Mouse (Mus musculus) heart, adult 2 months (tissue): ENCODE measurements around the gene Dph5. TPM values are rescaled to one million over a fixed set of nuclear protein-coding genes. Genes with fewer than 3 reads are reported as not detected.

ENCODE experiments used
- DNase-seq, 2 experiments: peaks; one replicate each; pipeline ENCODE4 v3.0.0; 2021
- H3K27ac ChIP-seq: fragments of 200-600 bp; 2 replicates; pipeline ENCODE4 v1.8.1; 2022
- H3K27me3 ChIP-seq: fragments of 200-500 bp; 2 replicates; pipeline ENCODE4 v1.6.1; 2012; ENCODE audit warnings: mild to moderate bottlenecking, low read length, inconsistent platforms, mixed read lengths; ENCODE audit not compliant: control insufficient read depth, insufficient read depth
- H3K36me3 ChIP-seq: fragments of 200-500 bp; 2 replicates; pipeline ENCODE4 v1.6.1; 2012; ENCODE audit warnings: low read length, inconsistent platforms; ENCODE audit not compliant: control insufficient read depth, insufficient read depth
- H3K4me1 ChIP-seq: fragments of 200-500 bp; 2 replicates; pipeline ENCODE4 v1.6.1; 2011; ENCODE audit warnings: low read length; ENCODE audit not compliant: control insufficient read depth, insufficient read depth
- H3K4me3 ChIP-seq: fragments of 200-600 bp; 2 replicates; pipeline ENCODE4 v1.8.1; 2022
- H3K79me2 ChIP-seq: fragments of 200-500 bp; replicated peaks from 2 replicates; pipeline ENCODE4 v1.6.1; 2012; ENCODE audit warnings: mild to moderate bottlenecking, inconsistent platforms, low read length, moderate library complexity, mixed read lengths; ENCODE audit not compliant: control insufficient read depth, insufficient read depth
- H3K9ac ChIP-seq: fragments of 200-500 bp; 2 replicates; pipeline ENCODE4 v1.6.1; 2012; ENCODE audit warnings: low read depth, mild to moderate bottlenecking, control low read depth, inconsistent platforms, low read length, mixed read lengths
- CTCF ChIP-seq: fragments of 200-600 bp; IDR thresholded peaks from 2 replicates; pipeline ENCODE4 v1.8.1; 2022; ENCODE audit warnings: antibody characterized with exemption, mild to moderate bottlenecking, moderate library complexity
- EP300 ChIP-seq: fragments of 200-500 bp; IDR thresholded peaks from 2 replicates; pipeline ENCODE4 v1.6.1; 2011; ENCODE audit warnings: low read depth, low read length, control low read depth; ENCODE audit not compliant: insufficient read depth
- POLR2A ChIP-seq: fragments of 200-500 bp; IDR thresholded peaks from 2 replicates; pipeline ENCODE4 v1.6.1; 2011; ENCODE audit warnings: mild to moderate bottlenecking, low read depth, low read length, control low read depth; ENCODE audit not compliant: insufficient read depth
- WGBS: fragments of 180-500 bp; shearing (Covaris S2); methylation state at CpG from one replicate; pipeline ENCODE4 v1.1.7; 2018; 5-methylcytosine and 5-hydroxymethylcytosine counted together
- intact Hi-C: fragments of 180-260 bp; cut with DNase I; formaldehyde crosslinking; loops from one replicate; pipeline ENCODE4 v1.15.1; 2025
- polyA plus RNA-seq: library from polyadenylated mRNA; depleted of rRNA; stranded (reverse); fragments of >200 nt; gene quantifications from 2 replicates; pipeline ENCODE4 v1.2.3, GENCODE M21; 2012
- total RNA-seq, 2 experiments: library from RNA; stranded (reverse); gene quantifications; 2 replicates each; pipeline ENCODE4 v1.2.3; 2021

The Dph5 gene
- total and polyA plus RNA-seq, 3 experiments = 3.3 to 8.4 (median 5.8) TPM

- no peak for DNase-seq
- peaks cover 4% of the 10 kb centered on the region for H3K4me1 ChIP-seq
- no peaks in the 10 kb centered on the region for H3K79me2 ChIP-seq
- no peaks in the 10 kb centered on the region for H3K27me3 ChIP-seq
- H3K9ac ChIP-seq = no peak overlapping the region
- no peak for TF ChIP-seq POLR2A
- no peak for TF ChIP-seq EP300
- TF ChIP-seq CTCF = no peak
- 90% methylated on average over 8 of the region's 8 CpGs for WGBS
- no peak overlapping the region for H3K27ac ChIP-seq
- H3K36me3 ChIP-seq = peaks cover 5% of the 10 kb centered on the region; the same call in 1 of the 2 replicates
- no peak overlapping the region for H3K4me3 ChIP-seq
- intact Hi-C loops = no loop called here
Measured at GRCm38 (mm10) chr3:115926531-115926930, 38.9 kb downstream of the Dph5 start.

- no peak overlapping the region for H3K4me3 ChIP-seq
- H3K36me3 ChIP-seq = no peaks in the 10 kb centered on the region
- H3K27ac ChIP-seq = no peak overlapping the region
- H3K27me3 ChIP-seq = no peaks in the 10 kb centered on the region
- DNase-seq = no peak
- H3K9ac ChIP-seq = no peak overlapping the region
- intact Hi-C loops = no loop called here
- no peaks in the 10 kb centered on the region for H3K4me1 ChIP-seq
- 83% methylated on average over 6 of the region's 6 CpGs for WGBS
- TF ChIP-seq CTCF (no peak), EP300 (no peak), POLR2A (no peak)
- H3K79me2 ChIP-seq = no peaks in the 10 kb centered on the region
Measured at GRCm38 (mm10) chr3:115931701-115932100, 44.1 kb downstream of the Dph5 start.

- no peak for TF ChIP-seq CTCF
- no peak for TF ChIP-seq POLR2A
- TF ChIP-seq EP300 = no peak
- H3K79me2 ChIP-seq = no peaks in the 10 kb centered on the region
- WGBS = 87% methylated on average over 18 of the region's 18 CpGs
- no peaks in the 10 kb centered on the region for H3K4me1 ChIP-seq
- no peak for DNase-seq
- no peak overlapping the region for H3K4me3 ChIP-seq
- H3K27ac ChIP-seq = no peak overlapping the region
- H3K27me3 ChIP-seq = no peaks in the 10 kb centered on the region
- intact Hi-C loops = no loop called here
- no peaks in the 10 kb centered on the region for H3K36me3 ChIP-seq
- no peak overlapping the region for H3K9ac ChIP-seq
Measured at GRCm38 (mm10) chr3:115933293-115934186, 45.9 kb downstream of the Dph5 start.

- Histone ChIP-seq H3K79me2 (no peaks in the 10 kb centered on the region), H3K4me1 (no peaks in the 10 kb centered on the region), H3K27ac (no peak overlapping the region), H3K9ac (no peak overlapping the region), H3K27me3 (no peaks in the 10 kb centered on the region), H3K4me3 (no peak overlapping the region), H3K36me3 (no peaks in the 10 kb centered on the region)
- peak; percentile 30 to 71 for DNase-seq
- 58% methylated on average over 4 of the region's 4 CpGs for WGBS
- intact Hi-C loops = loop anchor here (1.0 to 5.0 kb wide), 4 partner anchors 42 to 340 kb away; no protein-coding TSS in a partner anchor
- TF ChIP-seq POLR2A (no peak), CTCF (peak; percentile 83)
Measured at GRCm38 (mm10) chr3:115936734-115937599, 49.3 kb downstream of the Dph5 start.

GRCm38 (mm10) chr3:115937807-115938206 lies 50.2 kb downstream of the Dph5 start:
- no peaks in the 10 kb centered on the region for H3K36me3 ChIP-seq
- DNase-seq = no peak
- no peak overlapping the region for H3K27ac ChIP-seq
- H3K79me2 ChIP-seq = no peaks in the 10 kb centered on the region
- TF ChIP-seq CTCF = no peak
- TF ChIP-seq EP300 = no peak
- no peak for TF ChIP-seq POLR2A
- no peak overlapping the region for H3K9ac ChIP-seq
- no peak overlapping the region for H3K4me3 ChIP-seq
- no peaks in the 10 kb centered on the region for H3K4me1 ChIP-seq
- H3K27me3 ChIP-seq = no peaks in the 10 kb centered on the region
- WGBS = 86% methylated on average over 10 of the region's 10 CpGs
- intact Hi-C loops = loop anchor here (1.0 to 5.0 kb wide), 4 partner anchors 41 to 341 kb away; no protein-coding TSS in a partner anchor
